Mouse (Mus musculus) splenic B cell, adult 2 months (primary cell): Measurements from ENCODE around the gene Zcchc9.

Experiments
- DNase-seq: peaks from one replicate; pipeline ENCODE4 v3.0.0-alpha.2; 2011; ENCODE audit warnings: low read depth, low spot score
- H3K27me3 ChIP-seq: 2 replicates; pipeline ENCODE4 v1.6.1; 2012; ENCODE audit warnings: mild to moderate bottlenecking, low read length, moderate library complexity, mixed read lengths; ENCODE audit not compliant: control insufficient read depth, poor library complexity, insufficient read depth, severe bottlenecking
- H3K36me3 ChIP-seq: 2 replicates; pipeline ENCODE4 v1.6.1; 2012; ENCODE audit warnings: mild to moderate bottlenecking, low read length, moderate library complexity, mixed read lengths; ENCODE audit not compliant: control insufficient read depth, poor library complexity, insufficient read depth, severe bottlenecking

Zcchc9 gene

GRCm38 (mm10) chr13:91748401-91748800 is 59.1 kb downstream of the Zcchc9 start:
- Histone ChIP-seq H3K27me3 (no peaks in the 10 kb centered on the region), H3K36me3 (no peaks in the 10 kb centered on the region)
- DNase-seq = no peak
